Mouse (Mus musculus) forebrain, embryonic 11.5 days (tissue): ENCODE results near the gene Slc45a1. TPM values are rescaled to one million over a fixed set of nuclear protein-coding genes. Genes with fewer than 3 reads are reported as not detected.

ENCODE experiments used
- ATAC-seq: fragments of 200-750 bp; cut with Nextera tagmentation; replicated peaks from 2 replicates; pipeline ENCODE4 v1.8.0; 2017; ENCODE audit warnings: moderate TSS enrichment; ENCODE audit not compliant: low FRiP score
- DNase-seq: peaks from one replicate; pipeline ENCODE4 v3.0.0-alpha.2; 2017; ENCODE audit warnings: low spot score
- H3K27ac ChIP-seq: fragments of 300-500 bp; sonication (generic); 2 replicates; pipeline ENCODE4 v1.5.1; 2014; ENCODE audit warnings: low read depth, low read length
- H3K27me3 ChIP-seq: fragments of 300-500 bp; sonication (generic); 2 replicates; pipeline ENCODE4 v1.6.1; 2014; ENCODE audit warnings: mild to moderate bottlenecking, low read length, mixed read lengths; ENCODE audit not compliant: control insufficient read depth, insufficient read depth
- H3K36me3 ChIP-seq: fragments of 300-500 bp; sonication (generic); 2 replicates; pipeline ENCODE4 v1.6.1; 2014; ENCODE audit warnings: mild to moderate bottlenecking, low read length, moderate library complexity, mixed read lengths; ENCODE audit not compliant: control insufficient read depth, insufficient read depth
- H3K4me1 ChIP-seq: fragments of 300-500 bp; sonication (generic); replicated peaks from 2 replicates; pipeline ENCODE4 v1.6.1; 2014; ENCODE audit warnings: low read length, mixed read lengths; ENCODE audit not compliant: control insufficient read depth, insufficient read depth
- H3K4me2 ChIP-seq: fragments of 300-500 bp; sonication (generic); 2 replicates; pipeline ENCODE4 v1.6.1; 2014; ENCODE audit warnings: low read depth, mild to moderate bottlenecking, low read length, moderate library complexity, mixed read lengths; ENCODE audit not compliant: severe bottlenecking
- H3K4me3 ChIP-seq: fragments of 300-500 bp; sonication (generic); 2 replicates; pipeline ENCODE4 v1.5.1; 2014; ENCODE audit warnings: low read depth, low read length
- H3K9ac ChIP-seq: fragments of 300-500 bp; sonication (generic); 2 replicates; pipeline ENCODE4 v1.6.1; 2014; ENCODE audit warnings: low read length
- H3K9me3 ChIP-seq: fragments of 300-500 bp; sonication (generic); 2 replicates; pipeline ENCODE4 v1.6.1; 2016; ENCODE audit warnings: low read length, mixed read lengths; ENCODE audit not compliant: control insufficient read depth
- WGBS: fragments of 180-500 bp; shearing (Covaris S2); extraction: QIAGEN DNeasy Blood & Tissue Kit; methylation state at CpG from one replicate; pipeline ENCODE4 v1.1.7; 2014; 5-methylcytosine and 5-hydroxymethylcytosine counted together
- polyA plus RNA-seq: library from polyadenylated mRNA; unstranded; fragments of >200 nt; fragmentation: Nextera tagmentation; extraction: Ambion mirVana; gene quantifications from 2 replicates; pipeline ENCODE4 v1.2.1, GENCODE M21; 2014

The Slc45a1 gene
- polyA plus RNA-seq, 1 experiment from 2014 or later, result 2.7 TPM

GRCm38 (mm10) chr4:150665806-150666205 lies 13.8 kb upstream of the Slc45a1 start:
- Histone ChIP-seq H3K27ac (no peak overlapping the region), H3K9ac (no peak overlapping the region), H3K4me1 (0 out of 2 replicates have a peak, but pooled peaks cover 9% of the 10 kb centered on the region), H3K27me3 (peaks cover 3% of the 10 kb centered on the region; the same call in 1 of the 2 replicates), H3K9me3 (no peaks in the 10 kb centered on the region), H3K4me3 (no peak overlapping the region), H3K36me3 (no peaks in the 10 kb centered on the region), H3K4me2 (no peak overlapping the region)
- DNase-seq (no peak), ATAC-seq (no peak)
- WGBS, result 83% methylated on average over 10 of the region's 10 CpGs

DNA sequence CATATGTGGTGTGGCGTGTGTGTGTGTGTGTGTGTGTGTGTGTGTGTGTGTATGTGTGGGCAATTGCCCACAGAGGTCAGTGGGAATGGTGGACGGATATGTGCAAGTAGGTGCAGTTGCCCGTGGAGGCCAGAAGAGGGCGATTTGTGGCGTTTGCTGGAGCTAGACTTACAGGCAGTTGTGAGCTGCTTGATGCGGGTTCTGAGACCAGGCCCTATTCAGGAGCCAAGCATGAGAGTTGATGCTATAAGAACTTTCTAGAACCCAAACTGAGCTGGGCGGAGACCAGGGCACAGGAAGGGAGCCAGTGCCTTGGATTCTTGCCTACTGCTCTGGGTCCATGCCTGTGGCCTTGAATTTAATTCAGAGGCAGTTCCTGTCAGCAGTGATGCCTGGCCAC lies 12.8 kb upstream of the Slc45a1 start:
- Histone ChIP-seq H3K27ac (no peak overlapping the region), H3K4me2 (no peak overlapping the region), H3K4me1 (0 out of 2 replicates have a peak, but pooled peaks cover 9% of the 10 kb centered on the region), H3K36me3 (no peaks in the 10 kb centered on the region), H3K9ac (no peak overlapping the region), H3K4me3 (no peak overlapping the region), H3K27me3 (peaks cover 3% of the 10 kb centered on the region; the same call in 1 of the 2 replicates), H3K9me3 (no peaks in the 10 kb centered on the region)
- no peak for ATAC-seq
- 81% methylated on average over 7 of the region's 7 CpGs for WGBS
- no peak for DNase-seq

DNA sequence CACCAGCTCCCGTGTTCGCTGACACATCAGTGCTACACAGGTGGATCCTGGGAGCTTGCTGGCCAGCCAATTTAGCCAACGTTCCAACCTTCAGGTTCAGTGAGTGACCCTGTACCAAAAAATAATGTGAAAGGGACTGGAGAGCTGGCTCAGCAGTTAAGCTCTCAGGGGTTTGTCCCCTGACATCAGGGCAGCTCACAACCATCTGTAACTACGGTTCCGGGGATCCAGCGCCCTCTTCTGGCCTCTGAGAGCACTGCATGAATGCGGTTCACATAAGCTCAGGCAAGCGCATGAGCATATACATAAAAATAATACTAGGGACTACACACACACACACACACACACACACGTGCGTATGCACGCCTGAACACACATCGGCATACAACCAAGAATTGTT lies 11.2 kb upstream of the Slc45a1 start:
- no peaks in the 10 kb centered on the region for H3K36me3 ChIP-seq
- no peak overlapping the region for H3K27ac ChIP-seq
- H3K4me1 ChIP-seq, result 0 out of 2 replicates have a peak, but pooled peaks cover 9% of the 10 kb centered on the region
- no peak overlapping the region for H3K4me2 ChIP-seq
- DNase-seq (peak; percentile 80), ATAC-seq (no peak)
- H3K4me3 ChIP-seq, result no peak overlapping the region
- no peak overlapping the region for H3K9ac ChIP-seq
- 59% methylated on average over 12 of the region's 12 CpGs for WGBS
- H3K9me3 ChIP-seq, result no peaks in the 10 kb centered on the region
- H3K27me3 ChIP-seq, result peaks cover 3% of the 10 kb centered on the region; the same call in 1 of the 2 replicates

DNA sequence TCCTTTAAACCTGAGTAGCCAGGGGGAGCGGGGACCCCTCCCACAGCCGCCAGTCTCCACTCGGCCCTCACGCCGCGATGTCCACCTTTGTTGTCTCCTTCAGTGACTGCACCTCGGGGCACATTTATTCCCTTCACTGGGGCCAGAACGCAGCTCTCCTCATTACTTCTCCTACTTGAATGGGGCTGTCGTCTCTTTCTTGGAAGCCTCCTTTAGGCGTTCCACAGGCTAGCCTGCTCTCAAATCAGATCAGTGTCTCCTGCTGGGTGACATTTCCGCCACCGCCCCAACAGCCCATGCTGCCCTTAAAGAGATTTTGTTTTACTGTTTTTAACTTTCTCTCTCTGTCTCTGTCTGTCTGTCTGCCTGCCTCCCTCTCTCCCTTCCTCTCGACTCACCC lies 9.9 kb upstream of the Slc45a1 start:
- no peak overlapping the region for H3K27ac ChIP-seq
- peaks cover 3% of the 10 kb centered on the region; the same call in 1 of the 2 replicates for H3K27me3 ChIP-seq
- ATAC-seq (no peak), DNase-seq (no peak)
- no peak overlapping the region for H3K9ac ChIP-seq
- H3K4me3 ChIP-seq, result peak overlapping the region; percentile 14; the same call in 1 of the 2 replicates
- H3K4me2 ChIP-seq, result peak overlapping the region; percentile 37
- 4% methylated on average over 13 of the region's 13 CpGs for WGBS
- H3K36me3 ChIP-seq, result no peaks in the 10 kb centered on the region
- 0 out of 2 replicates have a peak, but pooled peaks cover 9% of the 10 kb centered on the region for H3K4me1 ChIP-seq
- H3K9me3 ChIP-seq, result no peaks in the 10 kb centered on the region

DNA sequence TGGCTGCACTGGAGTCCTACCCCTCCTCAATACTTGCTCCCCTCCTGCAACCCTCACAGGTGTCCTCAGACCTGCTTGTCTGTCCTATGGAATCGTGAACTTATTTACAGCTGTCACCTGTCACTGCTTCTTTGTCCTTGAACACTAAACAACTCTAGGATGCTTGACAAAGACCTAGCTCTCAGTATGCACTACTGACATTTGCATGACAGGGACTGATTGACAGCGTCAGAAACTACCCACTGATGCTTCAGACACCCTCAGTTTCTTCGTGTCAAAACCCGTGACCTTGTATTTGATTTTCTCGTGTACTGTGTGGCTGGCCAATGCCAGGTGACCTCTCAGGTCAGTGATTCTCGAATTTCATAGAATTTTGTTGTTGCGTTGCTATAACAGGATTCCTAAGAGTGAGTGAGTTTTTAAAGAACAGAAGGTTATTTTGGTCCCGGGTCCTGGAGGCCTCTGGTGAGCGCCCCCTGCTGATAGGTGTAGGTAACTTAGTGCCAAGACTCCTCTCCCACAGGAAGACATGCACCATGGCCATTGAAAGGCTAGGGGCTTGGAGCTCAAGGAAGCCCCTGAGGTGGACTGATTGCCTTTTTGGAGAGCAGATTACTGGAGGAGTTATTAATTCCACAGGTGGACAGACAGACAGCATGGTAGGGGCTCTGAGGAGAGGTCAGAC lies 8.1 kb upstream of the Slc45a1 start:
- no peaks in the 10 kb centered on the region for H3K36me3 ChIP-seq
- 0 out of 2 replicates have a peak, but pooled peaks cover 9% of the 10 kb centered on the region for H3K4me1 ChIP-seq
- H3K4me3 ChIP-seq, result no peak overlapping the region
- ATAC-seq (no peak), DNase-seq (no peak)
- peaks cover 3% of the 10 kb centered on the region; the same call in 1 of the 2 replicates for H3K27me3 ChIP-seq
- WGBS, result 80% methylated on average over 9 of the region's 9 CpGs
- H3K9me3 ChIP-seq, result no peaks in the 10 kb centered on the region
- H3K4me2 ChIP-seq, result no peak overlapping the region
- H3K9ac ChIP-seq, result no peak overlapping the region
- no peak overlapping the region for H3K27ac ChIP-seq

DNA sequence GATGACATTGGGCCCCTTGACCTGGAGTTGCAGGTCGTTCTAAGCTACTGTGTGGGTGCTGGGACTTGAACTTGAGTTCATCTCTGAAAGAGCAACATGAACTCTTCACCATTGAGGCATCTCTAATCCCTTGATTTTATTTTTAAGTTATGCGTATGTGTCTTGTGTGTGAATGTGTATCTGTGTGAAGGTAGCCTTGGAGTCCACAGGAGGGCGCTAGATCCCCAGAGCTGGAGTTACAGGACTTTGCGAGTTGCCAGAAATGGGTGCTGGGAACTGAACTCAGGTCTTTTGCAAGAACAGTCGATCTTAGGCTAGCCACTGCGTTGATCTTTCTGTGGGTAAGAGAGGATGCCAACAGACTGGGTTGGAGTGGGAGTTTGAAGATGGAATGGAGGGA lies 4.5 kb upstream of the Slc45a1 start:
- WGBS, result 82% methylated on average over 6 of the region's 6 CpGs
- H3K4me1 ChIP-seq, result 0 out of 2 replicates have a peak, but pooled peaks cover 6% of the 10 kb centered on the region
- no peak overlapping the region for H3K9ac ChIP-seq
- no peaks in the 10 kb centered on the region for H3K36me3 ChIP-seq
- no peak overlapping the region for H3K4me2 ChIP-seq
- peaks cover 5% of the 10 kb centered on the region for H3K27me3 ChIP-seq
- ATAC-seq (no peak), DNase-seq (no peak)
- H3K4me3 ChIP-seq, result no peak overlapping the region
- no peak overlapping the region for H3K27ac ChIP-seq
- H3K9me3 ChIP-seq, result no peaks in the 10 kb centered on the region

- WGBS, result 5% methylated on average over 17 of the region's 17 CpGs
- Histone ChIP-seq H3K4me3 (no peak overlapping the region), H3K9ac (peak overlapping the region; percentile 29; the same call in 1 of the 2 replicates), H3K27ac (no peak overlapping the region), H3K36me3 (no peaks in the 10 kb centered on the region), H3K4me2 (peak overlapping the region; percentile 30; the same call in 1 of the 2 replicates), H3K9me3 (no peaks in the 10 kb centered on the region), H3K27me3 (peaks cover 9% of the 10 kb centered on the region), H3K4me1 (0 out of 2 replicates have a peak, but pooled peaks cover 5% of the 10 kb centered on the region)
- DNase-seq (peak; percentile 94), ATAC-seq (peak; percentile 71; the same call in 1 of the 2 replicates)
Observed at GRCm38 (mm10) chr4:150655989-150656388, 4.0 kb upstream of the Slc45a1 start.

DNA sequence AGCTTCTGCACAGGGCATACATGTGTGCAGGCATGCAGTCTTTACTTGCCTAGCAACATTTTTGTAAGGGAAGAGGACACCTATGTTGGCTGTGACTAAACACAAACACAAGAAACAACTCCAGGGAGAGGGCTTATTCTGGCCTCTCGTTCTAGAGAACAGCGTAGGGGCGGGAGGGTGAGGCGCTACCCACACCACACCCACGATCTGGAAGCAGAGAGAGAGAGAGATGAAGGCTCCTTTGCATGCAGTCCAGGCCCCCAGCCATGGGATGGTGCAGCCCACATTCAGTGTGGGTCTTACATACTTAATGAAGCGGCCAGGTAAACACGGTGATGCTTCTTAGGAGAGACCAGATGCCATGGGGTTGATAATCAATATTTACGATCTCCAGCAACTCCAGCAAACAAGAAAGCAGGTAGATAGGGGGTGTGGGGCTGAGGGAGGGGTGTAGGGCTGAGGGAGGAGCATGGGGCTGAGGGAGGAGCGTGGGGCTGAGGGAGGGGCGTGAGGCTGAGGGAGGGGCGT lies 1.2 kb upstream of the Slc45a1 start:
- H3K4me3 ChIP-seq, result no peak overlapping the region
- H3K4me1 ChIP-seq, result 0 out of 2 replicates have a peak, but pooled peaks cover 5% of the 10 kb centered on the region
- no peak overlapping the region for H3K4me2 ChIP-seq
- H3K27me3 ChIP-seq, result peaks cover 9% of the 10 kb centered on the region
- no peak for ATAC-seq
- no peak overlapping the region for H3K9ac ChIP-seq
- H3K9me3 ChIP-seq, result no peaks in the 10 kb centered on the region
- H3K27ac ChIP-seq, result no peak overlapping the region
- 39% methylated on average over 11 of the region's 11 CpGs for WGBS
- H3K36me3 ChIP-seq, result no peaks in the 10 kb centered on the region
- no peak for DNase-seq
